Mouse (Mus musculus) spleen, postnatal 4 days (tissue): Measurements from ENCODE around the gene Gtf2f2.

Experiments used
- DNase-seq, 2 experiments: peaks; one replicate each; pipeline ENCODE4 v3.0.0; 2022; ENCODE audit warnings: low spot score in 2 of 2

Gtf2f2 gene

DNA sequence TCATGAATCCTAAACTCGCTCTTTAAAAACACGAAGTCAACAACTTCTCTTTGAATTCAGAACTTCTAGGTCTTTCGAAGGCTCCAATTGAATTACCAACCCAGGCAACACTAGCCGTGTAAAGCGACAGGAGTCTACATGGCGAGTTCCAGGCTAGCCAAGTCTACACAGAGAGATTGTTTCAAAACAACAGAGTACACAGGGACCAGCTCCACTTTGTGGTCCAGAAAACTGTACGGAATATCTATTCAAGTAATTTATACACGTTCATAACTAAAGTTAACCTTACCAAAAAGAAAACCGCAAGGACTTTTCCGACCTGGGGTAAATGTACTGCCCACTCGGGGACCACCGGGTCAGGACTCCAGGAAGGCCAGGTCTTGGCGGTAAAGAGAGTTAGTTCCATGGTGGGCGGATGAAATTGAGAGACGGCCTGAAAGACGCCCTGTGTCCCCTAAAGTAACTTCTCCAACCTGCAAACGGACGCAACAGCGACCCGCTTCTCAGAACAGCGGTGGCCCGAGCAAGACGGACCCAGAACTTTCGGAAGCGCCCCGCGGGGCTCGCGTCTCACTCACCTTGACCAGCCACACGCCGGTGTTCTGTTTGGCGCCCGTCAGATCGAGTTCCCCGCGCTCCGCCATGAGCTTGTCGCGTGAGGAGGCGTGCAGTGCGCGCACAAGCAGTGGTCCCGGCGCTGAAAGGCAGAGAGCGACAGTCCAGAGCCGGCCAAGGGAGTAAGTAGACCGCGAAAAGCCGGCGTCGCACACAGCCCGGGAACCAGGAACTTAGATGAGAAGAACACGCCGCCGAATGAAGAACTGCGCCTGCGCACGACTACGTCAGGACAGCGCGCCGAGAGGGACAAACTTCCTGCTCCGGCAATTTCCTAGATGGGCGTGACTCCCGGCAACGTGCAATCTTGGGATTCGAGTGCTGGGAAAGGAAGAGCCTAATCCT, at the start of gene Gtf2f2:
TSS of gene Gtf2f2 (minus strand) at position 764 of the 960 bp plus-strand sequence.
- DNase-seq = peak; percentile 91 to 97

DNA sequence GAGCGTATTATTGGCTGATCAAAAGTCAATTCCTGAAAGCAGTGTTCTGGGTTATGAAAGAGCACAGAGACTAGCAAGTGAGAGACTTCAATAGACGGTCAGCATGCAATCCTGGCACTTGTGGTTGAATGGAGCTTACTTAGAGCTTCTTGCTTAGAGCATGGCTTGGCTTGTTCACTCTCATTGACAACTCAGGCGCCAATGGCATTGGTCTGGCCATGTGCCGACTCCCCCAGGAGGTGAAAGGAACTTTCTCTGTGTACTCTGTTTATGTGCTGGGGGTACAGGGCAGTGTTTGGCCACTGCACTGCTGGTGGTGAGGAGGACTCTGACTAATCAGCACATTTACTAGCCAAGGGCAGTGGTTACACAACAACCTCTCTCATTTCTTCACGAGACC, 48.8 kb upstream of the Gtf2f2 start:
- DNase-seq = no peak

- DNase-seq = no peak
Measured at GRCm38 (mm10) chr14:76053726-76054125, 43.1 kb upstream of the Gtf2f2 start.

GRCm38 (mm10) chr14:76051966-76052365, 41.3 kb upstream of the Gtf2f2 start:
- no peak for DNase-seq

GRCm38 (mm10) chr14:76045767-76046166, 35.1 kb upstream of the Gtf2f2 start:
- DNase-seq = no peak

GRCm38 (mm10) chr14:76044164-76044557, 33.5 kb upstream of the Gtf2f2 start:
- DNase-seq = no peak

DNA sequence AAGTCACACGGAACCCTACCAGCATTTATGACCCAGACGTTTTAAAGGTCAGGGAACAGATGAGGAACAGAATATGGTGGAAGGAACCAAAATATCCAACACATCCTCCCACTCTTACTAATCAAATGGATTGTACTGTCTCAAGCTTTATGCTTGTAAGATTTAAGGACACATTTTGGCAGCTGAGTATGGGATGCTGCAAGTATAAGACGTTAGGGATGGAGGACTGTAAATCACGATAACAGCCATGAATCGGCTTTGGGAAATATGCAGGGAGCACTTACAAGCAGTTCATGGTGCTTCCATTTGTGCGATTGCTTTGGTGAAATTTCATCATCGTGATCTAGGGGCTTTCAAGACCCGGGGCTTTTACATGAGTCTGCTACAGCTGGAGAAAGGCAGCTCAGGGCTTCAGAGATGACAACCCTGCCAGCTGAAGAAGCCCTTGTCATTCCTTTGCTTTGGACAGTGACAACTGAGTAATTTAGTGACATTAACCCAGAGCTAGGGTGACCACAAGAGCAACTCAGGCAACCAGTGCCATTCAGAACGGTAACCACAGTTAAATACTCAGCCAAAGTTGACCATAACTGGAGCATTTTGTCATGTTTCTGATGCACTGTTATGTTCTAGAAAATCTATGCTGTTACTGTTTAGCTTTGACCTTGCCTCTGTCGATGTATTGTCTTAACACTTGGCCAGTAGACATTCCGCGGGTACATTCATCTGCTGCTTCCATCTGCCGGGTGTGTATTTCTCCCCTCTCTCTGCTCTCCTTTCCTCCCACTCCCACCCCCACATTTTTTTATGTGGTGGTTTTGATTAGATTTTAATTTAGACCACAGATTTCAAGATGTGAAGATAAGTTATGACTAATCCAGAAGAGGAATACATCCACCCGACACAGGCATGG, 32.8 kb upstream of the Gtf2f2 start:
- no peak for DNase-seq

- no peak for DNase-seq
Measured at GRCm38 (mm10) chr14:76033221-76033637, 22.6 kb upstream of the Gtf2f2 start.

DNA sequence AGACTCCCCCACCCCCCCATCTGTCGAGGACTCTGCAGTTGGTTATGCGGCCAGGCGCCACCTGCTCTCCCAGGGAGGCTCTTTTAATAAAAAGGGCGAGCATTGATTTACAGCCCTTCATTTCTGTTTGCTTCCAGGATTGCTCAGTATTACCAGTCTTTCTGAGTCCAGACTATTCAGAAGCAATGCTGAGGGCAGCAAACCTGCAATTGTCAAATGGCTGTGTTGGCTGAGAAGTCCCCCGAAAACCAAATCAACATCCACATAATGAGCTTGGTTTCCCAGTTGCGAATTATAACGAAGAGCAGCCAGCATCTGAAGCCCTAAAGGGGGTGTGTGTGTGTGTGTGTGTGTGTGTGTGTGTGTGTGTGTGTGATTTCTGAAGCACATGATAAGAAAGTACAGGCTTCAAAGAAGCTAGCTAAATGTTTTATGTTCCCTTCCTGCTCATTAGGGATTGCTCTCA, 22.0 kb upstream of the Gtf2f2 start:
- no peak for DNase-seq

DNA sequence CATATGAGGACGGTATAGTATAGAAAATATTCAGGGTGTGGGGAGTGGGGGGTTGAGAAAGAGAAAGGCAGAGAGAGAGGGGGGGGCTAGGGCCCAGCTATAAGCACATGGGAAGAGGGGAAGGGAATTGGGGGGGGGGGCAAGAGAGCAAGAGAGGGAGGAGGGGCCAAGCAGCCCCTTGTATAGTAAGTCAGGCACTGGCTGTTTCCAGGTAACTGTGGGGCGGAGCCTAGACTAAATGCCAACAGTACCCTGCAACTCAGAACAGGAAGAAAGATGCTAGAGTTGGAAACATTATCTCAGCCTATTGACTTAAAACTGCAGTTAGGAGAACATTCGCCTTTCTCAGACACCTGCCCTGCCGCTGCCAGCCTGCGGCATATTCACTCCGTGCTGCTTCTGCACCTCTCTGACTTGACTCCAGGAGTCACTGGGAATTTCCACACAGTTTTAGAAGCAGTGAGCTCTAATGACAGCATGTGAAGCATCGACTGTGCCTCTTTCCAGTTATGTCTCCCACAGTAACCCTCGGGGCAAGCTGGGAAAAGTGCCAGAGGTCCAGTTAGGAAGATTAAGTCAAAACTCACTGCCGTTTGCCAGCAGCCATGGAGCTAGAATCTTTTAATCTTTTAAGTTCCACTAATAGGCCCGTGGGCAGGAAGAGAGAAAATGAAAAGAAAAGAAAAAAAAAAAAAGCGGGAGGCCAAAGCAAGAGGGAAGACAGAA, 20.6 kb upstream of the Gtf2f2 start:
- no peak for DNase-seq

GRCm38 (mm10) chr14:76024641-76025040, 14.0 kb upstream of the Gtf2f2 start:
- DNase-seq = no peak

GRCm38 (mm10) chr14:76020927-76021719, 10.5 kb upstream of the Gtf2f2 start:
- DNase-seq = no peak

DNA sequence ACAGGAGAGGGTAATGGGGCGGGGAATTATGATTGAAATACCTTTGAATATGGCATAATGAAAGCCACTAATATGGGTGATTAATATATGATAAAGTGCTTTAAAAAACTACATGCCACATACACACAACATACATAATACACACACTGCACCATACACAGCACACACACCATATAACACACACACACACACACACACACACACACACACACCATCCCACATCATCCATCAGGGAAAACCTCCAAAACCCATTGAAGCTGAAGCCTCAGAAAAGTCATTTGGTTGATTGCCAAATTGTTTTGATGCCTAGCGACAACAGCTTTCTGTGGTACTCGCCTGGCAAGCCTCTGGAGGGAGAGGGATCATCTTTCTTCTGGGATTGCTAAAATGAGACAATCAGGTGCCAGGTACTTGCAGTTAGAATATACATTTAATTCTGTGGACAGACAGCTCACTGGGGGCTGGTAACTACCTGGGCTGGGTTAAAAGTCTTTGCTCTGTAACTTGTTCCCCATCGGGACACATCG, 9.7 kb upstream of the Gtf2f2 start:
- no peak for DNase-seq

DNA sequence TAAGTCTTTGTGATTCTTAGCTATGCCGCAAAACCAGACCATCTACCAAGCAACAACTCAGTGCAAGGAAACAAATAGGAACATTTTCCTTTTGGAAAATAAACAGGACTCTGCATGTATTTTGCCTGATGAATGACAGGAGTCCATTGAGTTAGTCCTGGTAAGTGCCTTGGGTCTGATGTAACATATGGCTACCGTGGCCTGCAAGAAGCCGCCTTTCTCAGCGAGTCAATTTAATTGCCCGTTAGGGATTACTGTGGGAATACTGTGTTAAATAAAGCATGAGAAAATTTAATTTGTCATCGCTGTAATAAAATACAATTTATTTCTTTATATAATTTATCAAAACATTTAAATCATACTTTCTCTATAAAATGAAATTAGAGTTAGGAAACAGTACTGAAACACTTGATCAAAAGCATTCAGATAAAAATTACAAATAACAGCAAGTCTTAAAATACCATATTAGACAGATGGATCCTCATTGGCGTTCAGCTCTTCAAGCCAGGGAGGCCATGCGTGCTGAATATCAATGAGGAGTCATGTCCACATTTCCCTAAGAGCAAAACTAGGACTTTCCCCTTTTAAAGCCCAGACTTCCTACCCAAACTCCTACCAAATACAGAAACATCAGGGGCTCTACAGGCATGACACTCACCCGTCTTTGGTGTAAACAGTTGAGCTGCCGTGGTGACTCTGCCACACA, 7.3 kb upstream of the Gtf2f2 start:
- no peak for DNase-seq

DNA sequence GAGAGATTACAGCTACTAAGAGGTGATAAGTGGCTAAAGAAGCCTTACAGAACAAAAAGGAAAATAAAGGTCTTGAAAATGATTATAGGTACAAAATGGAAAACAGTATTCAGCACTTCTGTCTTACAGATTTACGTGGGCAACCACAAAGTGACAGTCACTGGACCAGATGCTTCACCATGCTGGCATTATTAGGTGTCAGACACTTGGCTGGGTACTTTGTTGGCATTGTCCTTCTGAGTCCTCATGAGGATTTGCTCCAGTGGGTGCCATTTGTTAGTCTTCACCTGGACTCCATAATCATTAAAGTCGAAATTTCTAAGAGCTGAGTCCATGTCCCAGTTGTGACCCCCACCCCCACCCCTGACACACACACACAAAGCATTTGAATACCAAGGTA, 3.7 kb upstream of the Gtf2f2 start:
- DNase-seq = no peak

GRCm38 (mm10) chr14:76011062-76011457, 395 bp upstream of the Gtf2f2 start:
- no peak for DNase-seq

GRCm38 (mm10) chr14:76009185-76009584, 1.5 kb downstream of the Gtf2f2 start:
- no peak for DNase-seq

DNA sequence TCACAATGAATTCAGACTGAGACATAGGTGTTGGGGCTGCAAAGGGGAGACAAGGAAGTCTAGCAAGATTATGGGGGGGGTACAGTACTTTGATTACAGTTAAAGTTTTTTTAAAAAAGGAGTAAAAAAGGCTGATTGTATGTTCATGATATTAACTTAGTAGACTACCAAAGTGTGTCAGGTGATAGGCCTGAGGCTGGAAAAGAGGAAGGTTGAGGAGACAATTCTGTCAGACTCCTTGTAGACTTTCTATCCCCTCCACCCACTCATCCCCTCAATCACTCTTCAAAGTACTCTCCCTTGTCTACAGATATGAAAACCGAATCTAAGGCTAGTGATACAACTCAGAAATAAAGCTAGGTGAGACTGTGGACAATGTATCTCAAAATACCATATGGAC, 2.5 kb downstream of the Gtf2f2 start:
- no peak for DNase-seq

DNA sequence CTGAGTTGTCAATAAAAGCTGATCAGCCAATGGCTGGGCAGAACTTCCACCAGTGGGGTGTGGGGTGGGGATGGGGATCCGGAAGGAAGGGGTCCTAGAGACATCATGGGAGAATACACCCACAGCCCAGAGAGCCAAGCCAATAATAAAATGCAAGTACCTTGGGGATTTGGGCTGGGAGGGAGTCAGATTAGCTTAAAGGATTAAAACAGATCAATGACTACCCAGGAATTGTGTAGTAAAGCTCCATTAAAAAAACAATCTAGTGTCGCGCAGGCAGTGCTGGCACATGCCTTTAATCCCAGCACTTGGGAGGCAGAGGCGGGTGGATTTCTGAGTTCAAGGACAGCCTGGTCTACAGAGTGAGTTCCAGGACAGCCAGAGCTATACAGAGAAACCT, 5.7 kb downstream of the Gtf2f2 start:
- DNase-seq = no peak

- DNase-seq = no peak
Measured at GRCm38 (mm10) chr14:76001781-76002180, 8.9 kb downstream of the Gtf2f2 start.
